Mouse (Mus musculus): ENCODE measurements around the gene Thy1. TPM values are rescaled to one million over a fixed set of nuclear protein-coding genes. Genes with fewer than 3 reads are reported as not detected.
A peak's percentile ranks its signal among the peaks of the same experiment; 100 is the strongest.

Gene Thy1
- total RNA-seq, 4 experiments from 2014 or later: 845 to 4,044 (median 2,168) TPM

GRCm38 (mm10) chr9:44067241-44067959, 24.2 kb downstream of the Thy1 start:
- no peak for DNase-seq (ENCODE audit: low spot score in 2 of 2)

GRCm38 (mm10) chr9:44067960-44068330, 24.8 kb downstream of the Thy1 start:
- no peak for DNase-seq (ENCODE audit: low spot score in 2 of 2)

- no peak for DNase-seq (ENCODE audit: low spot score in 2 of 2)
These were observed 26.1 kb downstream of the Thy1 start for GRCm38 (mm10) chr9:44069252-44069651.

GRCm38 (mm10) chr9:44070113-44070843, 27.1 kb downstream of the Thy1 start:
- DNase-seq (ENCODE audit: low spot score in 2 of 2): peak in 1 of 2 experiments; percentile 10

GRCm38 (mm10) chr9:44070844-44071231, 27.7 kb downstream of the Thy1 start:
- no peak for DNase-seq (ENCODE audit: low spot score in 2 of 2)

- DNase-seq (ENCODE audit: low spot score in 2 of 2): no peak
These were observed 28.9 kb downstream of the Thy1 start for GRCm38 (mm10) chr9:44071914-44072598.

- no peak for DNase-seq (ENCODE audit: low spot score in 2 of 2)
These were observed 29.4 kb downstream of the Thy1 start for GRCm38 (mm10) chr9:44072599-44072915.

GRCm38 (mm10) chr9:44073115-44073514, 29.9 kb downstream of the Thy1 start:
- no peak for DNase-seq (ENCODE audit: low spot score in 2 of 2)

- no peak for DNase-seq (ENCODE audit: low spot score in 2 of 2)
These were observed 31.5 kb downstream of the Thy1 start for GRCm38 (mm10) chr9:44074395-44075275.

- no peak for DNase-seq (ENCODE audit: low spot score in 2 of 2)
These were observed 32.3 kb downstream of the Thy1 start for GRCm38 (mm10) chr9:44075276-44075995.

- DNase-seq (ENCODE audit: low spot score in 2 of 2): no peak
These were observed 33.0 kb downstream of the Thy1 start for GRCm38 (mm10) chr9:44075996-44076763.

GRCm38 (mm10) chr9:44076764-44077120, 33.6 kb downstream of the Thy1 start:
- DNase-seq (ENCODE audit: low spot score in 2 of 2): no peak

- DNase-seq (ENCODE audit: low spot score in 2 of 2): no peak
These were observed 34.2 kb downstream of the Thy1 start for GRCm38 (mm10) chr9:44077266-44077910.

- DNase-seq (ENCODE audit: low spot score in 2 of 2): no peak
These were observed 35.1 kb downstream of the Thy1 start for GRCm38 (mm10) chr9:44078136-44078797.

- no peak for DNase-seq (ENCODE audit: low spot score in 2 of 2)
These were observed 36.0 kb downstream of the Thy1 start for GRCm38 (mm10) chr9:44078955-44079756.

GRCm38 (mm10) chr9:44079997-44080780, 37.0 kb downstream of the Thy1 start:
- peak in 1 of 2 experiments; percentile 6 for DNase-seq (ENCODE audit: low spot score in 2 of 2)

GRCm38 (mm10) chr9:44080953-44081352, 37.8 kb downstream of the Thy1 start:
- peak; percentile 32 to 70 for DNase-seq (ENCODE audit: low spot score in 2 of 2)
